Comparison of ENCODE assay signal across 8 mouse cellular contexts in genomic region chr13:46350075-46350747, GRCm38 (mm10).
DNase-seq lines count a peak whose midpoint lies in the region; ATAC-seq and TF ChIP-seq lines count a peak whose summit lies in the region.

No protein-coding gene starts in this region.

- no peak overlapping the region for H3K27ac ChIP-seq in kidney, embryonic 16.5 days (ENCODE audit: low read length)
- no peak overlapping the region for H3K27ac ChIP-seq in stomach, postnatal 0 days (replicated peaks)

- no peak for TF ChIP-seq EP300 in stomach, postnatal 0 days (optimal IDR thresholded peaks at IDR 0.05)

- H3K4me3 ChIP-seq in kidney, embryonic 16.5 days (ENCODE audit: low read length) = no peak overlapping the region
- no peak overlapping the region for H3K4me3 ChIP-seq in stomach, postnatal 0 days (ENCODE audit: low read depth, low read length)

- TF ChIP-seq CTCF in stomach, postnatal 0 days (IDR thresholded peaks at IDR 0.05; ENCODE audit: low read depth) = no peak

- H3K4me2 ChIP-seq in kidney, embryonic 16.5 days (replicated peaks; ENCODE audit: low read depth, low read length) = no peak overlapping the region
- no peak overlapping the region for H3K4me2 ChIP-seq in stomach, postnatal 0 days (replicated peaks; ENCODE audit: low read depth)

- 80% methylated on average over 7 of the region's 7 CpGs for WGBS in kidney, embryonic 16.5 days
- WGBS in stomach, postnatal 0 days = 74% methylated on average over 7 of the region's 7 CpGs

- H3K27me3 ChIP-seq in kidney, embryonic 16.5 days (ENCODE audit: insufficient read depth, low read length) = no peaks in the 10 kb centered on the region
- no peaks in the 10 kb centered on the region for H3K27me3 ChIP-seq in stomach, postnatal 0 days (ENCODE audit: control insufficient read depth, insufficient read depth, low read length)

- DNase-seq in kidney, adult 8-10 months = peak; percentile 4 to 11
- DNase-seq in cerebellum, postnatal 25 days = peak; percentile 94 to 95
- peak; percentile 54 to 58 for DNase-seq in heart, postnatal 36 days
- peak; percentile 55 to 76 for DNase-seq in left cerebral cortex, postnatal 25 days (ENCODE audit: low spot score in 2 of 2)
- no peak for DNase-seq in stomach, postnatal 0 days (ENCODE audit: low spot score)
- no peak for DNase-seq in lung, postnatal 10 days

- intact Hi-C loops in heart, postnatal 36 days (cut with DNase I) = loop anchor here (5.0 kb wide), 1 partner anchor 312 kb away; no protein-coding TSS in a partner anchor
- intact Hi-C loops in left cerebral cortex, postnatal 25 days (cut with DNase I) = no loop called here

- H3K4me1 ChIP-seq in kidney, embryonic 16.5 days (ENCODE audit: insufficient read depth, low read length) = no peaks in the 10 kb centered on the region
- H3K4me1 ChIP-seq in stomach, postnatal 0 days (replicated peaks; ENCODE audit: control insufficient read depth, insufficient read depth) = no peaks in the 10 kb centered on the region

- no peak for ATAC-seq in kidney, embryonic 16.5 days (ENCODE audit: low FRiP score, low TSS enrichment)
- no peak for ATAC-seq in stomach, postnatal 0 days (ENCODE audit: low FRiP score, low TSS enrichment)
- no peak for ATAC-seq in inflammation-experienced regulatory T-cells, adult 6 months

- H3K9ac ChIP-seq in kidney, embryonic 16.5 days (replicated peaks; ENCODE audit: low read length) = no peak overlapping the region
- no peak overlapping the region for H3K9ac ChIP-seq in stomach, postnatal 0 days (ENCODE audit: low read length)

- no peaks in the 10 kb centered on the region for H3K9me3 ChIP-seq in kidney, embryonic 16.5 days (ENCODE audit: low read length)
- H3K9me3 ChIP-seq in stomach, postnatal 0 days (ENCODE audit: control insufficient read depth, low read length) = no peaks in the 10 kb centered on the region

- no peaks in the 10 kb centered on the region for H3K36me3 ChIP-seq in kidney, embryonic 16.5 days (ENCODE audit: insufficient read depth, low read length)
- no peaks in the 10 kb centered on the region for H3K36me3 ChIP-seq in stomach, postnatal 0 days (ENCODE audit: control insufficient read depth, insufficient read depth, low read length)

Comparison
In these comparisons a context has a peak if more than half of its experiments do, and no peak if none do; other contexts are left out.
1. DNase-seq: peak in kidney, adult 8-10 months (2 of 2), cerebellum, postnatal 25 days (2 of 2), heart, postnatal 36 days (2 of 2) and left cerebral cortex, postnatal 25 days (2 of 2); none in stomach, postnatal 0 days (single experiment) and lung, postnatal 10 days (single experiment).